Mouse (Mus musculus) embryonic stem cell, embryonic (primary cell): ENCODE measurements around the gene Adamts17.

Experiments
- CTCF ChIA-PET, 4 experiments: fragments of 300-600 bp in 2 of 4; fragments of 350-600 bp in 2 of 4; sonication (Branson Sonifier 250); formaldehyde crosslinking; loops; one replicate each; lab custom pipeline; 2022; ENCODE audit warnings: inconsistent platforms in 2 of 4; lab: Charles Lee
- POLR2A ChIA-PET, 4 experiments: fragments of 300-600 bp in 2 of 4; fragments of 350-600 bp in 2 of 4; sonication (Branson Sonifier 250); formaldehyde crosslinking; loops; one replicate each; lab custom pipeline; 2022; ENCODE audit warnings: antibody characterized with exemption in 4 of 4, inconsistent platforms in 1 of 4; lab: Charles Lee

Gene Adamts17

DNA sequence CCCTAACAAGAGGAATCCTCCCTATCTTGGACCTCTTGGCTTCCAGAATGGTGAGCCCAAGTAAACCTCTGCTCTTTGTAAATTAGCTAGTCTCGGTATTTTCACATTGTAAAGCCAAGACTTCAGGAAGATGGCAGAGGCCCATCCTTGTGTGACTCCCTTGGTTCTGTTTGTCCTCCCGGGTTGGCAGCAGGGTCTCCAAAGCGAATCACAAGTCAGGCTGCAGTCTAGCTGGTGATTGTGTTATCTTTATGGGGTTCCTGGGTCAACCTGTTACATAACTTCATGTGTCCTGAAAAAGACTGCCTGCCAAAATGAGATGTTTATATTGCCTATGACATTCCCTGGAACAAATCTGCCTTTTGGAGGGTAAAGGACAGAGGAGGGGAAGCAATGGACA is 148.9 kb downstream of the Adamts17 start:
- POLR2A ChIA-PET: no interaction called here
- CTCF ChIA-PET: no interaction called here

DNA sequence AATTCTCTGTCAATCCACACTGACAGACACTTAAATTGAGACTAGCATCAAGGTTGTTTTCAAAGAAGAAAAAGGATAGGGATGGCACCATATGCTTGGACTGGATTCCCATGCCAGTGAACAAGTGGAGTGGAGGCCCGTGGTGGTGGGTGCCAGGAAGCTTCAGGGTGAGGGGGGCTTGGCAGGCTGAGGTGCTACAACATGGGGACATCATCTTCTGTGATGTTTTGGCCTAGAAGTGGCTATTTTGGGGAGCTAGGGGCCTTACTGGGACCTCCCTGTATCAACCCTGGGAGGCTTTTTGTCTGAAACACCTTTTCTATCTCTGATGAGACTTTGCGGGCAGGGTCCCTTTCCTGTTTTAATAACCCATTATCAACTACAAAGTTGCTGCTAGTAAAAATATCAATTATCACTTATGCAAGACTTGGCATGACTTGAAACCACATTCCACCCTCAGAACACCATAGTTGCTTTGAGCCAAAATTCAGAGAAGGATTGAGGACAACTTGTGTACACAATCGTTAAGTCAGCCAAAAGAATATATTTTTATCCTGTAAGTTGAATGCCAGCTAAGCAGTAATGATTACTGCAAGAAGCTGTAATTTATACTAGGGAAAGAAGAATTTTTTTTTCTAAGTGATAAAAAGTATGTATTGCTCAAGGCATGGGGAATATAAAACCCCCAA is 150.0 kb downstream of the Adamts17 start:
- CTCF ChIA-PET: no interaction called here
- POLR2A ChIA-PET: no interaction called here

DNA sequence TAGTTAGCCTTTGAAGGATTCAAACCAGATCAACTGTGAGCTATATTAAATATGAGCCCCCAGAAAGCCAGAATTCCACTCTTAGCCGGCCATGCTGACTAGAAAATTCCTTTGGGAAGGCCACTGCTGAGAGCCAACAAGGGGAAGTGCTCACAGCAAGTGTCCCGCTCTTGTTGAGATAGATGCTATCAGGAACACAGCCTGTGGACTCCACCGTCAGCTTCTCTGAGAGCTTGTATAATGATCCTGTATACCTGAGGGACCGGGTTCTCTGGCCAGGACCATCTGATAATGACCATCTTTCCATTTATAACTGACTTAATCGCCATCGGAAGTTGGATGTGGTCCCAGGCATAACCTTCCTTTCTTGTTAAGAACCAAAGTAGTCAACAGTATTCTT is 159.3 kb downstream of the Adamts17 start:
- ChIA-PET POLR2A (no interaction called here), CTCF (interaction anchor here in 1 of 4 experiments (0.6 kb wide), 1 partner anchor 628 kb away, joined by 3 read pairs; no protein-coding TSS in a partner anchor)

DNA sequence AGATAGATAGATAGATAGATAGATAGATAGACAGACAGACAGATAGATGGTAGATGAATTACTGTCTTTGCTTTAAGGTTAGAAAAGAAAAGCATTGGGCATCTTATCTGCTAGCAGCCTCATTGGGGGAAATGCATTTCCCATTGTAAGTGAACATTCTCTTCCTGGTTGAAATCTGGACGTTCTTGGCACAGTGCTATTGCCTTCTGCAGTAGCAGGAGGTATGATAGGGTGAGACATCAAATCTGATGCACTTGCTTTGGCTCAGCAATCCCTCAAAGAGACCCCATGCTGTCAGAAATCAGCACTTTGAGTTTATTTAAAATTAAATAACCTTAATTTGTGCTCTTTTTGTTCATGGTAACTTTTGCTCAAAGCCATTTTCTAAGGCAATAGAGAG is 164.1 kb downstream of the Adamts17 start:
- POLR2A ChIA-PET: no interaction called here
- CTCF ChIA-PET: no interaction called here

DNA sequence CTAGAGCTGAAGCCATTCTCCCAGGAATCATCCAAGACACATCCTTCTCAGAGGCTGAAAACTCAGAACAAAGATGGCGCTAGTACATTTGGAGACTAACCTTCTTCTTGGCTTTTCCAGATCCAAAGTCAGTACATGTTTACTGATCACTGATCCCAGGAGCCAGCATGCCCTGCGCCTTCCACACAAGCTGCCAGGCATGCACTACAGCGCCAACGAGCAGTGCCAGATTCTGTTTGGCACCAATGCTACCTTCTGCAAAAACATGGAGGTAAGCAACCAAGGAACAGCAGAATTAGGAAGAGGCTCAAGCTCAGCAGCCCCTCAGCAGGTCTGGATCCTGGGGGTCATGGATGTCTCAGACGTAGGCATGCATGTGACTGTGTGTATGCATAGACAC is 164.7 kb downstream of the Adamts17 start:
- CTCF ChIA-PET: no interaction called here
- POLR2A ChIA-PET: no interaction called here

DNA sequence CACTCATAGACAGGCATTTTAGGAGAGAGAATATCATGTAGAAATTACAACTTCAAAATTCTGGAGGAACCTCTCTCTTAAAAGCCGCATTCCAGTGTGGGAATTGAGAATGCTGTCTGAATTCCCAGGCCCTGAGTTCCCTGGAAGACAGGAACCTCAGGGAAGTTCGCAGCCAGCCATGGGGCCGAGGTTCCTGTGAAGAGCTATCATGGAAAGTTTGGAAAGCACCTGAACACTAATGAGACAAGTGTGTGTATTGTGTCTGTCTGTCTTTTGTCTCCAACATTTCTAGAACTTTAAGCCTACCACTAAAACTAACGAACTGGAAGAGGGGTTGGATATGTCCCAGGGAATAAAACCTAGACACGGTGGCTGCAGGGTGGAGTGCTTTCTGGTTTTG is 170.3 kb downstream of the Adamts17 start:
- ChIA-PET POLR2A (no interaction called here), CTCF (no interaction called here)

DNA sequence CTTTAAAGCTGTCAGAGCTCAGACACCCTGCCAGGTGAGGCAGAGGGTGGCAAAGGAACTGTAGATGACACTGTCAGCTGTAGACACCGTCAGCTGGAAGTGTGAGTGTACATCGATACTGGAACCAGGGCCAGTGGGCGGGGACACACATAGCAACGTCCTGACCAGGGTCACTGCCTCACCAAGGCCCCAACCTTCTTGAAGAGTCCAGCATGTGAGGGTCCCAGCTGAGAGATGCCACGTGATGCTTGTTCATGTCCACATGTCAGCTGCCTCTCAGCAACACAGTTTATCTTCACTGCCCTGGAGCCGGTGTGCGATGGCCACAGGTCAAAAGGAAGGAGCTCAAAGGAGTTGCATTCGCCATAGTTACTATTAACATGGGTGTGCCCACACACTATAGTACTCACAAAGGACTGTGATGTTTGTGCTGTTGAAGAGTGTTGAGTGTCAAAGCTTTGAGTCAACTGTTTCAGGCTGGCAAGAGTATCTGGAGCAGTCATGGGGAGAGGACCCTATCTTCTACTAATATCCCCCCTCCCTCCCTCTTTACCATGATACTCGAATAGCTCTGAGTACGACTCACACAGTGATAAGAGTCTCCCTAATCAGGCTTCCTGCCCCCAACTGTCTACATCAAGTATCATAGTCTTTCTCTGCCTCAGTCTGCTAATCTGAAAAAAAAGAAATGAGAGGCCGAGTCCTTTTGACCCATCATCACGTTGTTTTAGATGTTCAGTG is 172.6 kb downstream of the Adamts17 start:
- CTCF ChIA-PET: no interaction called here
- POLR2A ChIA-PET: no interaction called here

DNA sequence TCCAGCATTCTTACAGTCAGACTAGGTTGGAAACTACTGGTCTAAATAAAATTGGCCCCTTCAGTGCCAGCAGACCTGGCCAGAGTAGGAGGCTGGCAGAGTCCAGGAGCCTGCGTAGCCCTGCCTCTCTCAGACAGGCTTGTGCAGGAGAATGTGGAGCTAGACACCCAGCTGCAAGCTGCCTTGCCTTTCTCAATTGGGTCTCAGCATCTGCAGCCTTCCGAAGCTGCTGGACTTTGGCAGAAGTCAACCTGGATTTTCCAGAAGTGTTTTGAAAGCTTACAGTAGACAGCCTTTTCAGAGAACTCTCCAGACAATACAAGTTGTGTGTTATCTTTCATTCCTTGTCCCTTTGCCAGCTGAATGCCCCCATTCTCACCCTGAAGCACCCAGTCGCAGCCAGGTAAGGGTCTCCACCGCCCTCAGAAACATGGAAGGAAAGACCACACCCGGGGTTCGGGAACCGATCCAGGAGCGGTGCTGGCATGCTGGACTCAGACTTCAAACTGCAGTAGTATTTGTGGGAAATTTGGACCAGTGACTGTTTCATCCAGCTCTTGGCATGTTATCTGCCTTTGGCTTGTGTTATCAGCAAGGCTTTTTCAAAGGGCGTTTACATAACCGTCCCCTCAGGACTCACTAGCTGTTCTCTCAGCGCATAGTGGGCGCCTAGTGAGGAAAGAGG is 173.8 kb downstream of the Adamts17 start:
- CTCF ChIA-PET: no interaction called here
- POLR2A ChIA-PET: no interaction called here

DNA sequence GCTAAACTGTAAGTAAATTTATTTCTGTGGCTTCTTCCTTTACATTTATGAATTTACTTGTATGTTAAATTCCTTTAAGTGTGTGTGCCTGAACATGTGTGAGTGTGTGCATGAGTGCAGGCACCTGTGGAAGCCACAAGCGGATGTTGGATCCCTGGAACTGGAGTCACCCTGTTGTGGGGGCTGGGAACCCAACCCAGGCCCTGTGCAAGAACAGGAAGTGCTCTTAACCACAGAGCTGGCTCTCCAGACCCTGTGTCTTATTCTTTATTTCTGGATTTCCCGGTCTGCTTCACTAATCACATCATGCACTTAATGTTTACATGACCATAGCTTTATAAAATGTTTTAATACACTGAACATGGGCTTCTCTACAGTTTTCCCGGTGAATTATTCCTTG is 180.4 kb downstream of the Adamts17 start:
- ChIA-PET CTCF (no interaction called here), POLR2A (no interaction called here)

DNA sequence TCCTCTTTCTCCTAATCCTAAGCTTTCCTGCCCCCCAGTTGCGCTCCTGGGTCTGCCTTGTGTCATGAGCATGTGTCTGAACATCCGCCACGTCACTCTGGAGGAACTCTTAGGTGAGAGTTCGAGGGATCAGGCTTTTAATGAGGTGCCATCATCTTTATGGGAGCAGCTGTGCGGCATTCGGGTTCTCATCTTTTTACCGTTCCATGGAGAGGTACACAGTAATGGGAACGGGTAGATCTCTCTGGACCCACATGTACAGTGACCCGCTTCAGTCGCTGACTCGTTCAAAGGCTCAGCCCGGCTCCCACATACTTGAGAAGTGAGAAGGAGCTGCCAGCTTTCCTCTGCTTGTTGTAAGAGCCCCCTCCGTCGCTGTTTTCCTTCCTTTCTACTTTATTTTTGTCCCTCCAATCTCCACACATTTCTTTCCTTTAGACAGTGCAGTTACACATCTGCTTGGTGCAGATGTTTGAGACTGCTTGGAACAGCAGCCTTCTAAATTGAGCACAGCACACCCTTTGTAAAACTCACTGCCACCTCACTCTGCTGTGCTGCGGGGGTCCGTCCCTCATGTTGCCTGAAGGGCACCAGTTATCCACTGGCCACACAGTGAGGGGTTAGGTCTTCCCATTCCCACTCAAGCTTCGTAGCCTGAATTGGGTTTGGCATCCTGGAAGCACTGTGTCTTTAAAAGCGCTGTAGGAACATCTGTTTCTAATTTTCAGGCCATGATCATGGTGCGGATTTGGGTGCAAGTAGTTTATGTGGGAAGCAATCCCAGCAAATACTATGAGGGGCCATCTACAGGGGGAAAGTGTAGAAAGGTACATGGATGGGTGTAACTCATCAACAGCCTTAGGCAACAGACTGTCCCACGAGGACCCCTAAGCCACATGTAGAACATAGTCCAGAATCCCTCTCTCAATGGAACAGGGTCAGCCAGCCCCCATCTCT is 186.9 kb downstream of the Adamts17 start:
- ChIA-PET POLR2A (interaction anchor here in 1 of 4 experiments (1.3 kb wide), 1 partner anchor 49 kb away, joined by 4 read pairs; no protein-coding TSS in a partner anchor), CTCF (no interaction called here)

DNA sequence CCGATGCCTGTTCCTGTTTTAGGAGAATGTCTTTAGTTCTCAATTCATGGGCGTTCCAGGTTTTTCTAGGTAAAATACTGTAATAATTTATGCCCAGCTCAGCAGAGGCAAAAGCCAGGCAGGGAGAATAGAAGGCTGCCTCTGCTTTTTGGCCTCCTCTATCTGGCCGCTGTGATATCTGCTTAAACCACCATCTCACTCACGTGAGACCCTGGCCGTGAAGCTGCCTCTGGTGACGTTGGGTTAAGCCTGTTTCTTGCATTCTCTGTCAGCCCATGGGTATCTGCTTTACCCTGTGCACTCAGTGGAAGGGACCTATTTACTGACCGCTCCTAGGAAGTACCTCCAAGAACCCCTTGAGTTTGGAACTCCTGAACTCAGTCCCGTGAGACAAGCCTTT is 187.7 kb downstream of the Adamts17 start:
- CTCF ChIA-PET: no interaction called here
- POLR2A ChIA-PET: interaction anchor here in 2 of 4 experiments (0.5 to 1.3 kb wide), 2 partner anchors 49 to 242 kb away, joined by 4 read pairs; no protein-coding TSS in a partner anchor

DNA sequence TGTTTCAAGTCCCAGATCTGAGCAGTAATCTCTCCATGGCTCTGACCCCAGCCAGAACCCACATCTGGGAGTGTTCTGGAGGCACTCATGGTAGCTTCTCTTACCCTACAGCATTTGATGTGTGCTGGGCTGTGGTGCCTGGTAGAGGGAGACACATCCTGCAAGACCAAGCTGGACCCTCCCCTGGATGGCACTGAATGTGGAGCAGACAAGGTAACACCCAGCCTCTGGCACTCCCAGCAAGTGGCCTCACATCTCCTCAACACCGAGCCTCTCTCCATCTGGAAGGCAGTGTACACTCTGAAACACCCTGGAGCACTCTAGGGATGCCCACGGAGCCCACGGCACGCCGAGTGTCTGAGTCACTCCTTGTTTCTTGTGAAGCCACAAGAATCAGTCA is 188.2 kb downstream of the Adamts17 start:
- CTCF ChIA-PET: no interaction called here
- POLR2A ChIA-PET: interaction anchor here in 2 of 4 experiments (0.5 to 1.3 kb wide), 2 partner anchors 50 to 242 kb away, joined by 4 read pairs; no protein-coding TSS in a partner anchor

DNA sequence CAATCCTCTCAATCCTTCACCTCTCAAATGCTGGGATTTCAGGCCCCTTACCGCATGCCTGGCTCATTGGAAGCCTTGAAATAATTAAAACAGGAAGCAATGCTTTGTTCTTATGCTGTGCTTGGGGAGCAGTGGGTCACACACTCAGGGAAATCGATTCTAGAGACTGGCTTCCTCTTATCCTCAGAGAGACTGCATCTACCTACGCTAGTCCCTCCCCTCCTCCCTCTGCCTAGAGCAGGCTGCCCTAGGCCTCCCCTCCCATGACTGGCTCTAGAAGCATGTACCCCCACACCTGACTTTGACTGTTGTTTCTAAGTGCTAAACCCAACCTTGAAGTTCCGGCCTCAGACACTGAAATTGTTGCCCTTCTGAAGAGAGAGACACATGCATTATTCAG is 189.4 kb downstream of the Adamts17 start:
- ChIA-PET CTCF (no interaction called here), POLR2A (no interaction called here)

DNA sequence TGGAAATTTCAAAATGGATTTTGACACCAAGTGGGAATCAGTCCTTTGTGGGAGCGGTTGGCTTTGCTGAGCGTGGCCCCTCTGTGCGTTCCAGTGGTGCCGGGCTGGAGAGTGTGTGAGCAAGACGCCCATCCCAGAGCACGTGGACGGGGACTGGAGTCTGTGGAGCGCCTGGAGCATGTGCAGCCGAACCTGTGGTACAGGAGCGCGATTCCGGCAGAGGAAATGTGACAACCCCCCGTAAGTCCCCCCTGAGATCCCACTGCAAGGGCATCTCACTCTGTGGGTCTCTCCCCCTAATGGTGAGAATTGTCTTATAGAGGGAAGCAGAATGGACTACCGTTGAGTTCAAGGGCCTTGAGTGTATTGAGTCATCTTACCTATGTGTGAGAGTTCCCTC is 189.9 kb downstream of the Adamts17 start:
- POLR2A ChIA-PET: no interaction called here
- CTCF ChIA-PET: no interaction called here

DNA sequence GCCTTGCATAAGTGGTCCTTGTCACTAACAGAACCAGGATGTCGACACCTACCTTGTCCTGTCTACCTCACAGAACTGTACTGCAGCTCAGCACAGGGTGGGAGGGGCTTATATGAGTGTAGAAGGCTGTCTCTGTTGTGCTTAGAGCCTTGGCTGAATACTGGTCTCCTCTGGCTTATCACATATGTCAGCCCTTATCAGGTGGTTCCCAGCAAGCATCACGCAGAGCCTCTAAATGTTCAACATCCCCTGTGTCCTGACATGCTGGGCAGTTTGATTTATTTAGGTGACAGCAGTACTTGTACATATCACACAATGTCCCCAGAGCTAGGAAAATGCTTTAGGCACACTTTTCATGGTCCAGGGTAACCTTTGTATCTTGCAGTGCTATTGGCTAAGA is 191.7 kb downstream of the Adamts17 start:
- CTCF ChIA-PET: no interaction called here
- POLR2A ChIA-PET: no interaction called here

DNA sequence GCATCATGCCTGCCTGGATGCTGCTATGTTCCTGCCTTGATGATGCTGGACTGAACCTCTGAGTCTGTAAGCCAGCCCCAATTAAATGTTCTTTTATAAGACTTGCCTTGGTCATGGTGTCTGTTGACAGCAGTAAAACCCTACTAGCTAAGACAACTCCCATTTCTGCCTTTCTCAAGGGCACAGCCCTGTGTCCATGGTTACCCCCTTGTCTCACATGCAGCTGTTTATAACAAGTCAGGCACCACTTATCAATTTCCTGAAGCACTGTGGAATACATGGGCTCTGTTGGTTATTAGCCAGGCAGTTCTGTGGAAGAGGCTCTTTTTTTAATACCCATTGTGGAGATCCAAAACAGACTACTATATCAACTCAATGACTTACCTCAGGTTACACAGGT is 193.1 kb downstream of the Adamts17 start:
- POLR2A ChIA-PET: no interaction called here
- CTCF ChIA-PET: no interaction called here

DNA sequence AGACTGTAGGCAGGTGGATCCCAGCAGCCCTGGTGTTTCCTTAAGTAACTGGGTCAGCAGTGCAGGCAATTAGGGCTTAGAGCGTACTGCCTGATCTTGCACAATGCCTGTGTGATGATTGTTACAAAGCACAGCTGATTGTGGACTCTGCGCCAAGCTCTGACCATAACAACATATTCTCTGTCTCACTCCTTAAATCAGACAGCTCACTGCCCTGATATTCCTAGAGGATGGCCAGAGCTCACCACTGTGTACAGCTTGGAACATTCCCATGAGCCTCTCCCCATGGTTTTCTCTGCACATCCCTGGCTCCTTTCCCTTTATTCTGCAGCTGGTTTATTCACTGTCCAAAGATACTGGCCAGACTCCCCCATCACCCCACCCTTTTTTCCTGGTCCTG is 194.8 kb downstream of the Adamts17 start:
- ChIA-PET CTCF (interaction anchor here in 1 of 4 experiments (0.7 kb wide), 1 partner anchor 1465 kb away, joined by 3 read pairs; no protein-coding TSS in a partner anchor), POLR2A (no interaction called here)

DNA sequence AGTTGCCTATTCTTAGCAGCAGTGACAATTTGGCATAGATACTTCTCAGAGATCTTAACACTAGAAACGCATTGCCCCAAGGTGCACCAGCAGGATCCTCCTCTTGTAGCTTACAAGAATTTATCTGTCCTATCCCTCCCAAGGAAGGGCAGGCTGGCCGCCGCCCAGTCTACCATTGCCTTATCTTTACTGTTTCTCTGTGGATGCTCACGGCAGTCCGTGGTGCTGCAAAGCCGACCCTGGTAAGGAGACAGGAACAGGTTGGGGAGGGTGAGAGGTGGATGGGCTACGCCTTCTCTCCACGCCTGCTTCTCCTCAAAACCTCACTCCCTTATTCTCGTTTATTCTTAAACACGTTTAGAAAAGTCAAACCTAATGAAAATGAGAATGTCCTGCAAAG is 195.7 kb downstream of the Adamts17 start:
- ChIA-PET POLR2A (no interaction called here), CTCF (no interaction called here)

DNA sequence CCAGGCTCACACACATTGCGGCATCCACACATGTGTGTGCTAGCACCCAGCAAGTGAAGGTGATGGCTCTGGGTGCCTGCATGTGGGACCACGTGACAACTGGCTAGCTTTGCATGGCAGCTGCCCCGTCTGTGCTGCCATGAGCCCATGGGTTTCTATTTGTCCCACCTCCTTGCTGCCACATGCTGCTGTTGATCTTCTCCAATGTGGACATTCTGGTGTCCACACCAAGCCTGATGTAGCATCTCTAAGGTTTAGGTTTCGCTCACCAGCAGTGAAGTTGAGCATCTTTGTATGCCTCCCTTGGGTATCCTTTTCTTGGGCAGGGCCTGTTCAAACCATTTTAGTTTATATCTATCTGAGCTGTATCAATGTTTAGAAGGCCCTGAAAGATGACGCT is 196.1 kb downstream of the Adamts17 start:
- ChIA-PET CTCF (no interaction called here), POLR2A (no interaction called here)
